Mouse (Mus musculus) erythroblast, embryonic 14.5 days (primary cell): ENCODE measurements around the gene Rbp1. TPM values are rescaled to one million over a fixed set of nuclear protein-coding genes. Genes with fewer than 3 reads are reported as not detected.

Source experiments
- H3K27me3 ChIP-seq: 2 replicates; pipeline ENCODE4 v1.6.1; 2012; ENCODE audit warnings: inconsistent platforms; ENCODE audit not compliant: control insufficient read depth
- H3K36me3 ChIP-seq: 2 replicates; pipeline ENCODE4 v1.6.1; 2012; ENCODE audit warnings: mild to moderate bottlenecking, inconsistent platforms; ENCODE audit not compliant: control insufficient read depth
- H3K4me1 ChIP-seq: 2 replicates; pipeline ENCODE4 v1.6.1; 2012; ENCODE audit warnings: inconsistent platforms; ENCODE audit not compliant: control insufficient read depth
- H3K4me3 ChIP-seq: replicated peaks from 2 replicates; pipeline ENCODE3; 2012; ENCODE audit warnings: moderate library complexity, mild to moderate bottlenecking, inconsistent platforms
- H3K9me3 ChIP-seq: 2 replicates; pipeline ENCODE4 v1.6.1; 2012; ENCODE audit warnings: low read length, inconsistent platforms, mixed read lengths; ENCODE audit not compliant: control insufficient read depth
- GATA1 ChIP-seq: IDR thresholded peaks from 2 replicates; pipeline ENCODE4 v1.6.1; 2012; ENCODE audit warnings: low read length, inconsistent platforms, mixed read lengths
- TAL1 ChIP-seq: IDR thresholded peaks from 3 replicates; pipeline ENCODE4 v1.6.1; 2012; ENCODE audit warnings: low read length, inconsistent platforms, mixed read lengths
- polyA plus RNA-seq: library from polyadenylated mRNA; stranded (reverse); fragments of >175 nt; gene quantifications from 2 replicates; pipeline ENCODE4 v1.2.3, GENCODE M21; 2012

The Rbp1 gene
- polyA plus RNA-seq, 1 experiment, result 0.34 TPM

DNA sequence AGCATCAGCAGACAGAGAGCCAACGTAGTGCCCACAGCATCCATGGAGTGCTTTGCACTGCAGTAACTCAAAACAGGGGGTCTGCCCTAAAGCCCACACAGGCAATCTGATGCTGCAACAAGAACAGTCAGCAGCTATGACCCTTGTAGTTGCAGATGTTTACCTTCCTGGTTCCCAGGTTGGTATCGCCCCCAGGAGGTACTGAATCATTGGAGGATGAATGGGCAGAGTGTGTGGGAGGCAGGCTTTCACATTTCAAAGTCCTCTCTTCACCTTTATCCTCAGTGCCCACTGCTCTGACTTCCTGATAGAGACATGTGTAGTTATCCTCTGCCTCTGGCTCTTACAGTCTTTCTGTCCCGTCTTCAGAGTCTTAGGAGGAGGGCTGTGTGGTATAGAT, 858 bp upstream of the Rbp1 start:
- Histone ChIP-seq H3K4me3 (no peak overlapping the region), H3K27me3 (peaks cover 44% of the 10 kb centered on the region), H3K9me3 (no peaks in the 10 kb centered on the region), H3K36me3 (no peaks in the 10 kb centered on the region), H3K4me1 (no peaks in the 10 kb centered on the region)
- TF ChIP-seq GATA1 (no peak), TAL1 (no peak)

DNA sequence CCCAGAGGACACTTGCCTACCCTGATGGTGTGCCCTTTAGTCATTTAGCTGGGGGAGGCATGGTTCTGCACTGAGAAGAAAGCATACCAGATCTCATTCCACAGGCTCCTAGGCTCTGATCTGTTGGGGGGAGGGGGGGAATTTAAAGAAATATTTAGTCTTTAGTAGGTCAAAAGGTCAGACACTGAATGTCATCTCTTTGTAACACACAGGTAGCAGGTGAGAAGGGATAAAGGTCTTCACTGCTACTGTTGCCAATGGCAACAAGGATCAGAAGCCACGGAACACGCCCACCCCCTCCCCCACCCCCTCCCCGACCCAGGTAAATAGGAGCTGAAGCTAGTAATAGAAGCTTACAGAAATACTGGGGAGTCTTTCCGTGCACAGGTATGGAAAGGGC, 930 bp downstream of the Rbp1 start:
- H3K27me3 ChIP-seq, result peaks cover 44% of the 10 kb centered on the region
- no peaks in the 10 kb centered on the region for H3K4me1 ChIP-seq
- no peaks in the 10 kb centered on the region for H3K36me3 ChIP-seq
- TF ChIP-seq GATA1, result no peak
- no peak for TF ChIP-seq TAL1
- no peak overlapping the region for H3K4me3 ChIP-seq
- no peaks in the 10 kb centered on the region for H3K9me3 ChIP-seq

- Histone ChIP-seq H3K36me3 (no peaks in the 10 kb centered on the region), H3K27me3 (peaks cover 44% of the 10 kb centered on the region), H3K4me3 (no peak overlapping the region), H3K9me3 (no peaks in the 10 kb centered on the region), H3K4me1 (no peaks in the 10 kb centered on the region)
- no peak for TF ChIP-seq GATA1
- TF ChIP-seq TAL1, result no peak
These were observed 1.5 kb downstream of the Rbp1 start for GRCm38 (mm10) chr9:98424291-98424690.

- peak overlapping the region; percentile 50 for H3K4me3 ChIP-seq
- no peak for TF ChIP-seq TAL1
- no peak for TF ChIP-seq GATA1
- no peaks in the 10 kb centered on the region for H3K36me3 ChIP-seq
- no peaks in the 10 kb centered on the region for H3K9me3 ChIP-seq
- H3K27me3 ChIP-seq, result peaks cover 44% of the 10 kb centered on the region
- H3K4me1 ChIP-seq, result no peaks in the 10 kb centered on the region
These were observed 2.0 kb downstream of the Rbp1 start for GRCm38 (mm10) chr9:98424725-98425210.

DNA sequence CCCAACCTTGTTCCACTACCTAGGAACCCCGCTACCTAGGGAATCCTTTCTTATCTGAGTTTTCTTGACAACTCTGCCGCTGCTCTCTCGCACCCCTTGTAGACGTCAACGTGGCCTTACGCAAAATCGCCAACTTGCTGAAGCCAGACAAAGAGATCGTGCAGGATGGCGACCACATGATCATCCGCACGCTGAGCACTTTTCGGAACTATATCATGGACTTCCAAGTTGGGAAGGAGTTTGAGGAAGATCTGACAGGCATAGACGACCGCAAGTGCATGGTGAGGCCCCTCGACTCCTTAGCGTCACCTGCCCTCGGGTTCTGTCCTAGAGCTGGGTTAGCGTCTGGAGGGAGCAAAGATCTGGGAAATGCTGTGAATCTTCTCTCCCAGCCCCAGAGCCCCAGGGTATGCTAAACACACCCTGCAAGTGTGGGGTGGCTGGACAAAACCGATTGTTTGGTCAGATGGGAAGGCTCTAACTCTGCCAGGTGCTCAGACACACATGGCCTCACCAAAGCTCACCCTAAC, 2.7 kb downstream of the Rbp1 start:
- no peaks in the 10 kb centered on the region for H3K36me3 ChIP-seq
- H3K4me1 ChIP-seq, result no peaks in the 10 kb centered on the region
- H3K4me3 ChIP-seq, result peak overlapping the region; percentile 49
- no peak for TF ChIP-seq GATA1
- no peak for TF ChIP-seq TAL1
- H3K27me3 ChIP-seq, result peaks cover 44% of the 10 kb centered on the region
- no peaks in the 10 kb centered on the region for H3K9me3 ChIP-seq

DNA sequence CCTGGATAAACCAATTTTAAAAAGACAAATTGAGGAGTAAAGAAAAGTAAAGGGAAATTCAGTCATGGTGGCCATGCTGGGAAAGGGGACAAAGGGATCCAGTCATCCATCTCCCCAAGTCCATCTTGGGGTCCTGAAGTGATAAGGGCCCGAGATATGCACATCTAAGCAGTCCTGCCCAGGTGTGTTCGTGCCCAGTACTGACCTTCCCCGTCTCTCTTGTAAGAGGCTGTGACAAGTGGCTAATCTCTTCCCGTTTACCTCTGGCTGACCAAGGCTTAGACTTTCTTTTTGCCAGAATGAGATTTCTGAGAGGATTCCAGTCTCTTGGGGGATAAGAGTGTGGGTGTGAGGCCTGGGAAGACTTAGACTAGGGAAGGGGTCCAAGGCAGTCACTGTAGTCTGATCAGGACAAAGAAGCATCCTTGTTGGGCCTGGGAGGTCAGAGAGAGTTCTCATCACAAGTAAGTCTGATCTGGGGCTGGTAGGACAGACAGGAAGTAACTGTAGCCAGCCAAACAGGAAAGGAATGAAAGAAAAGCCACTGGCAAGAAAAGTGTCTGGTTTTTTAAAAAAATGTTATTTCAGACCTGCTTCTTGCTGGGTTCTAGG, 5.3 kb downstream of the Rbp1 start:
- no peaks in the 10 kb centered on the region; the same call in 1 of the 2 replicates for H3K36me3 ChIP-seq
- H3K4me1 ChIP-seq, result no peaks in the 10 kb centered on the region
- no peaks in the 10 kb centered on the region for H3K9me3 ChIP-seq
- TF ChIP-seq TAL1, result no peak
- no peak for TF ChIP-seq GATA1
- no peak overlapping the region for H3K4me3 ChIP-seq
- peaks cover 38% of the 10 kb centered on the region for H3K27me3 ChIP-seq

GRCm38 (mm10) chr9:98428783-98429182, 6.0 kb downstream of the Rbp1 start:
- no peak overlapping the region for H3K4me3 ChIP-seq
- no peaks in the 10 kb centered on the region; the same call in 1 of the 2 replicates for H3K36me3 ChIP-seq
- no peaks in the 10 kb centered on the region for H3K9me3 ChIP-seq
- no peaks in the 10 kb centered on the region for H3K4me1 ChIP-seq
- TF ChIP-seq GATA1 (no peak), TAL1 (no peak)
- peaks cover 31% of the 10 kb centered on the region for H3K27me3 ChIP-seq

DNA sequence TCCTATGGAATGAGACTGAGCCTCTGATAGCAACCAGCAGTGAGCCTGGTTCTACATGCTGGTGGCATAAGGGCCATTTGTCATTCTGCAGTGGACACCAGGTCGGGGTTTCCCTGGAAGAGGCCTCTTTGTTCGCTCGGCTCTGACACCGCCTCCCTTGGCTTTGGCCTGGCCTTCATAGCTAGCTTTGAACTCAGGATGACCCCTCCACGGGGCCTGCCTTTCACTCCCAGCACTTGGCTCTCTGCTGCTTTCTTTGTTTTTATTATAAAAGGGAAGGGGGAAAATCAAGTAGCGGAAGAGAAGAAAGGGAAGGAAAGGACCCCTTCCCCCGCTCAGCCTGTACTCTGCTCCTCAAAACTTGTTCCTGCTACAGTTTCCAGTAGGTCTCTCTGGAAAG, 7.0 kb downstream of the Rbp1 start:
- TF ChIP-seq GATA1 (no peak), TAL1 (no peak)
- H3K9me3 ChIP-seq, result no peaks in the 10 kb centered on the region
- no peaks in the 10 kb centered on the region; the same call in 1 of the 2 replicates for H3K4me1 ChIP-seq
- peaks cover 20% of the 10 kb centered on the region for H3K27me3 ChIP-seq
- no peak overlapping the region for H3K4me3 ChIP-seq
- no peaks in the 10 kb centered on the region; the same call in 1 of the 2 replicates for H3K36me3 ChIP-seq

GRCm38 (mm10) chr9:98430528-98430927, 7.8 kb downstream of the Rbp1 start:
- no peak for TF ChIP-seq TAL1
- no peak for TF ChIP-seq GATA1
- no peaks in the 10 kb centered on the region; the same call in 1 of the 2 replicates for H3K4me1 ChIP-seq
- peaks cover 13% of the 10 kb centered on the region for H3K27me3 ChIP-seq
- H3K36me3 ChIP-seq, result no peaks in the 10 kb centered on the region; the same call in 1 of the 2 replicates
- no peak overlapping the region for H3K4me3 ChIP-seq
- H3K9me3 ChIP-seq, result no peaks in the 10 kb centered on the region
